Mouse (Mus musculus) neutrophil, adult 83 days (primary cell): Measurements from ENCODE around the gene Klra8. TPM values are rescaled to one million over a fixed set of nuclear protein-coding genes. Genes with fewer than 3 reads are reported as not detected.

Experiments used
- total RNA-seq, 2 experiments: library from RNA; stranded (reverse); gene quantifications; one replicate each; pipeline ENCODE4 v1.2.4; 2023

The Klra8 gene
- 1 to 10 TPM; 1.2 to 1.4 TPM for total RNA-seq

GRCm38 (mm10) chr6:130129798-130130197 lies at the start of gene Klra8:
Gene Klra8 (minus strand): TSS chr6:130129898.

GRCm38 (mm10) chr6:130067171-130067570 lies 62.5 kb downstream of the Klra8 start, which contains the start of gene Klra4:
Gene Klra4 (minus strand): TSS chr6:130067271.

Other genes with a start within 250 kb of the Klra8 start
- not detected for gene Klra5, start 212.2 kb downstream of the Klra8 start, total RNA-seq
- not detected for gene Klra6, start 102.9 kb downstream of the Klra8 start, total RNA-seq
- gene Klra4, start 62.6 kb downstream of the Klra8 start, total RNA-seq = not detected
- under 1 TPM; 0.39 to 0.62 TPM for gene Klra9, start 63.2 kb upstream of the Klra8 start, total RNA-seq
- not detected for gene Klra7, start 103.4 kb upstream of the Klra8 start, total RNA-seq
- gene Klra10, start 152.0 kb upstream of the Klra8 start, total RNA-seq = 1 to 10 TPM; 1.9 TPM
- under 1 TPM; 0.53 to 0.66 TPM for gene Klra3, start 207.7 kb upstream of the Klra8 start, total RNA-seq